Mouse (Mus musculus) adrenal gland, adult (tissue): ENCODE data around the gene Ldha.
"Not testable (repeated sequence)": the region's sequence is repeated elsewhere in the genome, so short reads cannot be mapped to it uniquely, and the experiment has no call there.

Experiments
- DNase-seq, 2 experiments: peaks; one replicate each; pipeline ENCODE4 v3.0.0; 2022 to 2023; ENCODE audit warnings: low spot score in 1 of 2; ENCODE audit not compliant: inconsistent age in 2 of 2

The Ldha gene

GRCm38 (mm10) chr7:46840787-46841525, at the start of gene Ldha:
Gene Ldha, plus strand, starts transcription at chr7:46841475.
- DNase-seq, result no peak

GRCm38 (mm10) chr7:46793871-46794270, 47.4 kb upstream of the Ldha start:
- no peak for DNase-seq

GRCm38 (mm10) chr7:46795287-46796205, 45.7 kb upstream of the Ldha start, which contains the start of the genes Hps5 and Gtf2h1:
Gene Hps5, minus strand, starts transcription at chr7:46796064.
Gene Gtf2h1, plus strand, starts transcription at chr7:46796103.
- DNase-seq, result peak; percentile 98 to 99

GRCm38 (mm10) chr7:46796206-46796679, 45.0 kb upstream of the Ldha start:
- DNase-seq, result no peak

GRCm38 (mm10) chr7:46796779-46797178, 44.5 kb upstream of the Ldha start:
- peak in 1 of 2 experiments; percentile 28 for DNase-seq

GRCm38 (mm10) chr7:46810325-46810724, 30.9 kb upstream of the Ldha start:
- DNase-seq, result no peak

GRCm38 (mm10) chr7:46814012-46814411, 27.3 kb upstream of the Ldha start:
- DNase-seq, result no peak

- DNase-seq, result not testable (repeated sequence)
These were observed 20.2 kb upstream of the Ldha start for GRCm38 (mm10) chr7:46820876-46821632.

- no peak for DNase-seq
These were observed 14.1 kb upstream of the Ldha start for GRCm38 (mm10) chr7:46827046-46827802.

- DNase-seq, result no peak
These were observed 13.5 kb upstream of the Ldha start for GRCm38 (mm10) chr7:46827803-46828184.

GRCm38 (mm10) chr7:46829911-46830310, 11.4 kb upstream of the Ldha start:
- peak; percentile 33 to 68 for DNase-seq

GRCm38 (mm10) chr7:46830799-46831590, 10.3 kb upstream of the Ldha start:
- DNase-seq, result no peak

GRCm38 (mm10) chr7:46831693-46832092, 9.6 kb upstream of the Ldha start:
- DNase-seq, result no peak

- not testable (repeated sequence) for DNase-seq
These were observed 9.0 kb upstream of the Ldha start for GRCm38 (mm10) chr7:46832112-46832810.

- peak; percentile 23 to 51 for DNase-seq
These were observed 8.0 kb upstream of the Ldha start for GRCm38 (mm10) chr7:46833266-46833665.

- no peak for DNase-seq
These were observed 7.5 kb upstream of the Ldha start for GRCm38 (mm10) chr7:46833670-46834255.

GRCm38 (mm10) chr7:46834994-46835610, 6.2 kb upstream of the Ldha start:
- DNase-seq, result no peak

GRCm38 (mm10) chr7:46836357-46836756, 4.9 kb upstream of the Ldha start:
- no peak for DNase-seq
